Mouse (Mus musculus) heart, adult 2 months (tissue): ENCODE data around the gene Wdr27. TPM values are rescaled to one million over a fixed set of nuclear protein-coding genes. Genes with fewer than 3 reads are reported as not detected.
A peak's percentile ranks its signal among the peaks of the same experiment; 100 is the strongest.
"Not testable (repeated sequence)": the region's sequence is repeated elsewhere in the genome, so short reads cannot be mapped to it uniquely, and the experiment has no call there.

ENCODE experiments used
- DNase-seq, 2 experiments: peaks; one replicate each; pipeline ENCODE4 v3.0.0; 2021
- H3K27ac ChIP-seq: fragments of 200-600 bp; 2 replicates; pipeline ENCODE4 v1.8.1; 2022
- H3K27me3 ChIP-seq: fragments of 200-500 bp; 2 replicates; pipeline ENCODE4 v1.6.1; 2012; ENCODE audit warnings: mild to moderate bottlenecking, low read length, inconsistent platforms, mixed read lengths; ENCODE audit not compliant: control insufficient read depth, insufficient read depth
- H3K36me3 ChIP-seq: fragments of 200-500 bp; 2 replicates; pipeline ENCODE4 v1.6.1; 2012; ENCODE audit warnings: low read length, inconsistent platforms; ENCODE audit not compliant: control insufficient read depth, insufficient read depth
- H3K4me1 ChIP-seq: fragments of 200-500 bp; 2 replicates; pipeline ENCODE4 v1.6.1; 2011; ENCODE audit warnings: low read length; ENCODE audit not compliant: control insufficient read depth, insufficient read depth
- H3K4me3 ChIP-seq: fragments of 200-600 bp; 2 replicates; pipeline ENCODE4 v1.8.1; 2022
- H3K79me2 ChIP-seq: fragments of 200-500 bp; replicated peaks from 2 replicates; pipeline ENCODE4 v1.6.1; 2012; ENCODE audit warnings: mild to moderate bottlenecking, inconsistent platforms, low read length, moderate library complexity, mixed read lengths; ENCODE audit not compliant: control insufficient read depth, insufficient read depth
- H3K9ac ChIP-seq: fragments of 200-500 bp; 2 replicates; pipeline ENCODE4 v1.6.1; 2012; ENCODE audit warnings: low read depth, mild to moderate bottlenecking, control low read depth, inconsistent platforms, low read length, mixed read lengths
- CTCF ChIP-seq: fragments of 200-600 bp; IDR thresholded peaks from 2 replicates; pipeline ENCODE4 v1.8.1; 2022; ENCODE audit warnings: antibody characterized with exemption, mild to moderate bottlenecking, moderate library complexity
- EP300 ChIP-seq: fragments of 200-500 bp; IDR thresholded peaks from 2 replicates; pipeline ENCODE4 v1.6.1; 2011; ENCODE audit warnings: low read depth, low read length, control low read depth; ENCODE audit not compliant: insufficient read depth
- POLR2A ChIP-seq: fragments of 200-500 bp; IDR thresholded peaks from 2 replicates; pipeline ENCODE4 v1.6.1; 2011; ENCODE audit warnings: mild to moderate bottlenecking, low read depth, low read length, control low read depth; ENCODE audit not compliant: insufficient read depth
- WGBS: fragments of 180-500 bp; shearing (Covaris S2); methylation state at CpG from one replicate; pipeline ENCODE4 v1.1.7; 2018; 5-methylcytosine and 5-hydroxymethylcytosine counted together
- intact Hi-C: fragments of 180-260 bp; cut with DNase I; formaldehyde crosslinking; loops from one replicate; pipeline ENCODE4 v1.15.1; 2025
- long read RNA-seq: library from polyadenylated mRNA; stranded (forward); transcript quantifications from one replicate; pipeline ENCODE4 v2.0.0, GENCODE M21; 2021
- polyA plus RNA-seq: library from polyadenylated mRNA; depleted of rRNA; stranded (reverse); fragments of >200 nt; gene quantifications from 2 replicates; pipeline ENCODE4 v1.2.3, GENCODE M21; 2012; rRNA removed
- total RNA-seq, 2 experiments: library from RNA; stranded (reverse); gene quantifications; 2 replicates each; pipeline ENCODE4 v1.2.3; 2021

Gene Wdr27
- total RNA-seq (1 to 10 TPM in 1 of 2 experiments, not detected in 1; 1.1 TPM), polyA plus RNA-seq (0.47 and 0.86 TPM in 2 replicates)
- long read RNA-seq, partial matches to known transcripts: 0 of 1 reads
- long read RNA-seq, other reads (novel, unspliced or antisense): 0 of 1 reads

DNA sequence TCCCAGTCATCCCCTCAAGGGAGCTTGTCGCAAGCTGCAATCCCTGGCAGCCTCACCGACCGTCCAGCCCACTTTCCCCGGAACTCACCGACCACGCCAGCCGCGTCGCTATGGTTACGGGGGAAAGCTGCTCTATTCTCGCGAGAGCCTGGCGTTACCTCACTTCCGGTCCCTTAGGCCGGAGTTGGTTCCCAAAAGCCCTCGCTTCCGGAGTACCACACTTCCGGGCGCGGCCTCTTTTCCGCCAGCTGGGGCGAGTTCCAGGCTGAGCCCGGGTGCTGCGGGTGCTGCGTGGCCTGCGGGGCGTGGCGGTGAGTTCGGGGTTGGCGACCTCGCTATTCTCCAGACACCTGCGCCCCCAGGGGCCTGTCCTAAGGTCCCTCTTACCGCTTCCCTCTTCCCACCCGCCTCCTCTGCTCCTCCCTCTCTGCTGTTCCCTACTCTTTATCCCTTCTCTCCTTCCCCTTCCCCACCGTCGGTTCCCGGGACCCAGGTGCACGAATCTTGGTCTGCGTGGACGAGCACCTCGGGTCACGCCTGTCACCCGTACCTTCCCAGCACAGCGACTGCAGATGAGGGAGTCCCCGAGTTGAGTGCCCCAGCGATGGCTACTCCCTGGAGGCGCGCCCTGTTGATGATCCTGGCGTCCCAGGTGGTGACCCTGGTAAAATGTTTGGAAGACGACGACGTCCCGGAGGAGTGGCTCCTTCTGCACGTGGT is at the start of gene Wdr27, which contains the start of gene 1600012H06Rik:
Gene Wdr27, minus strand, starts transcription at position 150 of the 720 bp plus-strand sequence.
Gene 1600012H06Rik, plus strand, starts transcription at position 176 of the 720 bp plus-strand sequence.
- WGBS: 1% methylated on average over 54 of the region's 54 CpGs
- peak; percentile 82 for TF ChIP-seq POLR2A
- TF ChIP-seq EP300: peak; percentile 69; the same call in 1 of the 2 replicates
- TF ChIP-seq CTCF: no peak
- Histone ChIP-seq H3K27ac (peak within 1 kb of the TSS; percentile 83), H3K79me2 (peaks cover 2% of the 10 kb centered on the region), H3K36me3 (peaks cover 13% of the 10 kb centered on the region), H3K27me3 (no peaks in the 10 kb centered on the region), H3K4me3 (peak within 1 kb of the TSS; percentile 90), H3K4me1 (peaks cover 4% of the 10 kb centered on the region), H3K9ac (peak within 1 kb of the TSS; percentile 85)
- DNase-seq: peak; percentile 99
- intact Hi-C loops: loop anchor here (10.0 kb wide), 3 partner anchors 622 to 882 kb away; partner anchors contain the start of genes Chd1 and Prdm9

DNA sequence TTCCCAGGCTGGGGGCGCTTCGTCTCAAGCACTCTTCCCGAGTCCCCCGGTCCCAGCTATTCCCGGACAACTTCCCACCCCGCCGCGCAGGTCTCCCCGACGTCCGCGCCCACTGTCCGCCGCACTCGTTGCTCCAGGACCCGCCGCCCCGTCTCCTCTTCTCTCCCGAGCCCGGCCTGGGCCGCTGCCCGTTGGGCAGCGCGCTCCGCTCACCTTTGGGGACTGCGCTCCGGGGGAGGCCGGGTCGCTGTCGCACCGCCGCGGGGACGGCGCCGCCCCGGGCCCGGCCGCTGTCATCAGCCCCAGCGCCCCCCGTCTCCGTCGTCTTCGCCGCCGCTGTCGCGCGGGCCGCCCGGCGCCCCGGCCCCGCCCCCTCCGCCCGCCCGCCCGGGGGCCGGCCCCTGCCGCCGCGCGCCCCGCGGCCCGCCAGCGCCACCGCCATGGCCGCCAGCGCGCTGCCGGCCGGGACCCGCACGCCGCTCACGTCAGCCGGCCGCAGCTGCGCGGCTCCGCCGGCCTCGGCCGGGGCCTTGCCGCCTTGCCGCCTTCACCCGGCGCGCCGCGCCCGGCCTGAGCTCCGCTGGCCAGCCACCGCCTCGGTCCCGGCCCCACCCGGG is 49.7 kb upstream of the Wdr27 start:
- WGBS: no CpG with 5 or more reads among the region's 98 CpGs
- H3K27me3 ChIP-seq, H3K79me2 ChIP-seq, H3K9ac ChIP-seq, intact Hi-C loops, H3K4me3 ChIP-seq, H3K36me3 ChIP-seq, H3K27ac ChIP-seq, H3K4me1 ChIP-seq, DNase-seq: not testable (repeated sequence)

DNA sequence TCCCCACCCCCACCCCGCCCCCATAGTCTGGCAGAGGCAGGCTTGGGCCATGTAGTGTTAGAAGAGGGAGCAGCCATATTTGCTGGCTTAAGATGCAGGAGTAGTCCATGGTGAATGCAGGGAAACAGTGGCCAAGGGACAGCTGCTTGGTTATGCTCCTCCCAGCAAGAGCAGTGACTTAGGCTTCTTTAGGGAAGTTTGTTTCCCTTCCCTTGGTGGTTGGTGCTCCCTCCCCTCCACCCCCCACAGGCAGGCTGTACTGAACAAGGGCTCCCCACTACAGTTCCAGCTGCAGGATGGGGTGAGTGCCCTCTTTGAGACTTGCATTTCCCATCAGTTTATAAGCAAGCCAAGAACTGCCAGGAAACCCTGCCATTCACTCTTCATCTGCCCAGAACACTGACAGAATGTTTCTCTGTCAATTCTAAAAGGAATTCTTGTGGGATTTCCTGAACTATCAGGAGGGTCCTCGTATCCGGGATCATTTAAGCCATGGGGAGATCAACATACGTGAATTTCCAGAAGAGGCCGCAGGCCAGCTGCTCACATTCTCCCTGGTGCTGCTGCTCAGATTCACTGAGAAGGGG is 47.3 kb upstream of the Wdr27 start:
- H3K27ac ChIP-seq, H3K27me3 ChIP-seq, H3K79me2 ChIP-seq, H3K9ac ChIP-seq, H3K4me1 ChIP-seq, H3K4me3 ChIP-seq, H3K36me3 ChIP-seq, intact Hi-C loops: not testable (repeated sequence)
- DNase-seq: peak; percentile 4 to 18
- 88% methylated on average over 4 of the region's 5 CpGs for WGBS

DNA sequence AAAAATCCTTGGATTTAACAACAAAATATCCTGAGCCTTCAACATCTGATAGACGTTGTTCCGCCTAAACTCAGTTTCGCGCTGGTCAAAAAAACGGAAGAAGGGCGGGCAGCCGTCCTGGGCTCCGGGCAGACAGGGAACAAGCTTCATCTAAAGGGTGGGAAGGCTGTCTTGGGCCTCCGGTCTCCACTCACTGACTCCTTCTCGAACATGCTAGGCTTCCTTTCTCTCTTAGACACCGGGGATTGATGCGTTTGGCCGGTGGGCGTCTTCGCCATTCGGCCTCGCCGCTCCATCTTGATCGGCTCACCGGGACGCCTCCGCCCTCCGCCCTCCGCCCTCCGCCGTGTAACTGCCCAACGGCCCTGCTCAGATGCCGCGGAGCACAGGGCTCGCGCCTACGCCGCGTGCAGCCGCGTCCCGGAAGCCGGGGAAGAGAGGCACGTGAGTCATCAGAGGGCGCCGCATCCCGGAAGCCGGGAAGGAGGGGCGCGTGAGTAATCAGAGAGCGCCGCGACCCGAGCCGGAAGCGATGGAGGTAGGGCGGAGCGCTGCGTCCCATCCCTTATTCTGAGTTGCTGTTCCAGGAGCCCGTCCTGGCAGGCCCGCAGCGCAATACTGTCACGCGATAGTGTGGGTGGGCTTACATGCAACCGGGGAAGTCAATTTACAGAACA is 35.5 kb upstream of the Wdr27 start, which contains the start of the genes 9030025P20Rik and Gm3417:
Gene 9030025P20Rik, plus strand, starts transcription at position 107 of the 677 bp plus-strand sequence.
Gene Gm3417, minus strand, starts transcription at position 429 of the 677 bp plus-strand sequence.
- H3K27me3 ChIP-seq, intact Hi-C loops: not testable (repeated sequence)
- no CpG with 5 or more reads among the region's 60 CpGs for WGBS

GRCm38 (mm10) chr17:14977718-14978361 is 34.9 kb upstream of the Wdr27 start:
- intact Hi-C loops, H3K27me3 ChIP-seq, H3K36me3 ChIP-seq, H3K79me2 ChIP-seq, H3K4me3 ChIP-seq, H3K9ac ChIP-seq, H3K4me1 ChIP-seq, H3K27ac ChIP-seq, DNase-seq: not testable (repeated sequence)
- WGBS: under 1% methylated on average over 4 of the region's 7 CpGs

More for the DNA sequence above, 35.5 kb upstream of the Wdr27 start, which contains the start of the genes 9030025P20Rik and Gm3417:
- not testable (repeated sequence) for H3K36me3 ChIP-seq, H3K79me2 ChIP-seq, H3K27ac ChIP-seq, DNase-seq, H3K9ac ChIP-seq, H3K4me3 ChIP-seq, H3K4me1 ChIP-seq

GRCm38 (mm10) chr17:14968373-14968913 is 25.5 kb upstream of the Wdr27 start:
- H3K4me1 ChIP-seq, H3K4me3 ChIP-seq, intact Hi-C loops, DNase-seq, H3K27me3 ChIP-seq, H3K9ac ChIP-seq, H3K36me3 ChIP-seq, H3K79me2 ChIP-seq, H3K27ac ChIP-seq: not testable (repeated sequence)
- WGBS: no CpG with 5 or more reads among the region's 6 CpGs

DNA sequence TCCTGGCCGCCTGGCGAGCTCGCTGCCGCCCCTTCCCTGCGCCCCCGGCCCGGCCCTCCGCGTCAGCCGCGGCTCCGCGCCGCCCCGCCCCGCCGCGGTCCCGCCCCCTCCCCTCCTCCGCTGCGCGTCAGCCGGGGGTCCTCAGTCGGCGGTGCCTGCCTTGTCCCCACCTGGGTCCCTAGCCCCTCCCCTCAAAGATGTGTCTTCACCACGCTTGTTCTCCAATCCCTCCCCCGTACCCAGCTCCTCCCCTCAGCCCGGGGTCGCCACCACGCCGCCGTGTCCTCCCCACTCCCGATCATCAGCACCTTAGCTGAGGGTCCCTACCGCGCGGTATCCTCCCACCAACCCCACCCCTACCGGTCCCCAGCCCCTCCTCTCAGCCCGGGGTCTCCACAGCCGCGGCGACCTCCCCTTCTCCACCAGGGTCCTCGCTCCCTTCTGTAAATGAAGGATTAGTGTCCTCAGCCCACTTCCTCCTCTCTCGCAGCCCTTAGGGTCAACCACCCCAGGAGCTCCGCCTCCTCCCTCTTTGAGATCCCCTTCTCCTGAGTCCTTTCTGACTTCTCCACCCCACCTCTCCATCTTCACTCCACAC is 18.7 kb upstream of the Wdr27 start:
- DNase-seq, H3K4me1 ChIP-seq, H3K27me3 ChIP-seq, H3K36me3 ChIP-seq, intact Hi-C loops, H3K27ac ChIP-seq, H3K79me2 ChIP-seq, H3K9ac ChIP-seq, H3K4me3 ChIP-seq: not testable (repeated sequence)
- no CpG with 5 or more reads among the region's 44 CpGs for WGBS

- peak; percentile 64 to 72 for DNase-seq
- intact Hi-C loops, H3K79me2 ChIP-seq, H3K27me3 ChIP-seq, H3K4me1 ChIP-seq, H3K36me3 ChIP-seq: not testable (repeated sequence)
- H3K4me3 ChIP-seq: peak within 1 kb of the TSS; percentile 82
- 8% methylated on average over 58 of the region's 100 CpGs for WGBS
- peak within 1 kb of the TSS; percentile 73 for H3K9ac ChIP-seq
- peak within 1 kb of the TSS; percentile 58 for H3K27ac ChIP-seq
Observed at GRCm38 (mm10) chr17:14960951-14961556, 18.1 kb upstream of the Wdr27 start, which contains the start of gene Phf10. Gene Phf10, minus strand, starts transcription at chr17:14961273.
